Mouse (Mus musculus) lung, postnatal 14 days (tissue): Measurements from ENCODE around the gene B3gnt6.
A peak's percentile ranks its signal among the peaks of the same experiment; 100 is the strongest.

Experiments
- DNase-seq: peaks from one replicate; pipeline ENCODE4 v3.0.0; 2021

B3gnt6 gene

DNA sequence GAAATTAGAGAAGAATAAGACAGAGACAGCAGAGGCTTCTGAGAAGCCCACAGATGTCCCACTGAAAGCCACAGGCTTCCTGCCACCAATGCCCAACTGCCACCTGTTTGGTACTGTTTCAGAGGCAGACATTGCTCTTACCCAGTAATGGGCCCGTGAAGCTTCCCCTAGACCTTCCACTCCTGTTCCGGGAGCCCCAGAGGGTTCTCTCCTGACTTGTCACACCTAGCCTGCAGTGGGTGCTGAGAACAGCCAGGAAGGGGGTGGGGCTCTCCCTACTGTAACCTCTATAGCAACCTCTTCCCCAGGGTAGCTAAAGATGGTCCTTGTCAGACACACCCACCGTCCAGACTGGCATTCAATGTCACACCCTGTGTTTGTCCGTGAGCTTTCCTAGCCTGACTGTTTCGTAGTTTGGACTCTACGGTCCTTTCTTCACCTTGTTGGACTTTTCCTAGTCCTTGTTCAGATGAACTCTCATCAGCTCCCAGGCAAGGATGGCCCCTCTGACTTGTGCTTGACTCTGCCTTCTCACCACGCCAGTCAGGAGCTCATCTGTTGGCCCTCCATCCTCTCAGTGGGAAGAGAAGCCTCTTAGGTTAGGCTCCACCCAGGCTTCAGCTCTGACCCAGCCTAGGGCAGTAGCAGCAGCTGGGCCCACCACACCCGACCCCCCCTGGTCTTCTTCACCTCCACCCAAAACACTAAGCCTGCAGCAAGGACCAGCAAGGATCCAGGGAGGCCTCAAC, 22.8 kb downstream of the B3gnt6 start:
- DNase-seq, result no peak

DNA sequence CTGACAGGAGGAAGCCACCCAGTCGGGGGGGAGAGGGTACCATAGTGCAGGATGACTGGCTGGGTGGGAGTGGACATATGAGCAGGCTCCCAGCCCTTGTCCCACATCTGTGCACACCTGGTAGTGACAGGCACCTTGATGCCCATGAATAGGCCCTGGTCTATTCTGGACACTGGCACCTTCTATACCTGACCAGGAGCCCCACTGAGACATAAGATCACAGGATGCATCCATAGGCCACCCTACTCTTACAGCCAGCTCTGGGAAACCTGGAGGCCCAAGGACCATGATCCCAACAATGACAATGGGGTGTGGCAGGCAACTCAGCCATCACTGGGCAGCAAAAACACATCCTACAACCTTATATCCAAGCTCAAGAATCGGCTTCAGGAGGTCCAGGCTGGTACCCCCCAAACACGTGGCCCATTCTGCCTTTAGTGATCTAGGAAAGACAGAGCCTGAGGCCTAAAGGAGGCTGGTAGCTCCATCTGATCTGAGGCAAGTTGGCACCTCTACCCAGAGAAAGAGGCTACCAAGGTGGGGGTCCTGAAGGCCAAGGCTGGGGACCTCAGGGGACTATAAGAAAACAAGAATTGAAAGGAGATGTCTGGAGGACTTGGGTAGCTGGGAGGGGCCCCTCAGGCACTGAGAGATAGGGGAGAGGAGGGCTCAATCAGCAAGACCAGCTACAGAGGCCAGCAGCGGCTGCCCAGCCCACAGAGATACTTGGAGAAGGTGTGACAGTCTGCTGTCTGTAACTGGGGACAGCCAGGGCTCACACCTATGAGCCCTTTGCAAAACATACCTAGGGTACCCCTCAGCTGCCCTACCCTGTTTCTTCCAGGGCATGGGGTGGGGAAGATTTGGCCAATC, 24.2 kb downstream of the B3gnt6 start:
- no peak for DNase-seq

DNA sequence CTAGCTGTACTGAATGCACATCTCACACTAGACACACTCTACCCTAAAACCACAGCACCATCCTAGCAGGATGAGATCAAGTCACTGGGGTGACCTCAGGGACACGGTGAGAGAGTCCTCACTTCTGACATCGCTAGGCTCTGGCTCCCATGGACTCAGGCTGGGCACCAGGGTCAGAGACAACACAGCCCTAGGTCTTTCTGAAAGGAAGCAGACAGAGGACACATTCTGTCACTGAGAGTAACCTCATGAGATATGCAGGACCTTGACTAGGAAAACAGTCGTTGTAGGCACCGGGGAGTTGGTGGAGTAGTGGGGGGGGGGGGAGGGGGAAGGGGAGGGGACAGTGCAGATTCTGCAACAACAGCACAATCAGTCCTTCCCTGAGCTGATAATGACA, 25.9 kb downstream of the B3gnt6 start:
- no peak for DNase-seq

DNA sequence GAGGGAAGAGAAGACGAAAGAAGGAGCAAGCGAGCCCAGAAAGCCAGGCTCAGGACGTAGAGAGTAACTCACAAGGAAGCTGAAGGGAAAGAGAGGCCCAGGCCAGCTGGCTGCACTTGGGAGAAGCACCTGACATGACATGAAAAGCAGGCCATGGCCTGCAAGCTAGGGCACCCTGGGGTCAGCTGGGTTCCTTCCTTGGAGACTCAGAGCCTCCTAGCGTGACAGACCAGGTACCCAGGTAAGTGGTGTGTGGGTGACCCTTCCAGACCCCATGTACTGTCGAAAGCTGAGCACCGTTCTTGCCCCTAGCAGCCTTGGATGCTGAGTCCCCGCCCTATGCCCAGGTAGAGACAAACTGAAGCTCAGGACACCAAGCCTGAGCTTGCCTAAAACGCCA, 26.6 kb downstream of the B3gnt6 start:
- no peak for DNase-seq

DNA sequence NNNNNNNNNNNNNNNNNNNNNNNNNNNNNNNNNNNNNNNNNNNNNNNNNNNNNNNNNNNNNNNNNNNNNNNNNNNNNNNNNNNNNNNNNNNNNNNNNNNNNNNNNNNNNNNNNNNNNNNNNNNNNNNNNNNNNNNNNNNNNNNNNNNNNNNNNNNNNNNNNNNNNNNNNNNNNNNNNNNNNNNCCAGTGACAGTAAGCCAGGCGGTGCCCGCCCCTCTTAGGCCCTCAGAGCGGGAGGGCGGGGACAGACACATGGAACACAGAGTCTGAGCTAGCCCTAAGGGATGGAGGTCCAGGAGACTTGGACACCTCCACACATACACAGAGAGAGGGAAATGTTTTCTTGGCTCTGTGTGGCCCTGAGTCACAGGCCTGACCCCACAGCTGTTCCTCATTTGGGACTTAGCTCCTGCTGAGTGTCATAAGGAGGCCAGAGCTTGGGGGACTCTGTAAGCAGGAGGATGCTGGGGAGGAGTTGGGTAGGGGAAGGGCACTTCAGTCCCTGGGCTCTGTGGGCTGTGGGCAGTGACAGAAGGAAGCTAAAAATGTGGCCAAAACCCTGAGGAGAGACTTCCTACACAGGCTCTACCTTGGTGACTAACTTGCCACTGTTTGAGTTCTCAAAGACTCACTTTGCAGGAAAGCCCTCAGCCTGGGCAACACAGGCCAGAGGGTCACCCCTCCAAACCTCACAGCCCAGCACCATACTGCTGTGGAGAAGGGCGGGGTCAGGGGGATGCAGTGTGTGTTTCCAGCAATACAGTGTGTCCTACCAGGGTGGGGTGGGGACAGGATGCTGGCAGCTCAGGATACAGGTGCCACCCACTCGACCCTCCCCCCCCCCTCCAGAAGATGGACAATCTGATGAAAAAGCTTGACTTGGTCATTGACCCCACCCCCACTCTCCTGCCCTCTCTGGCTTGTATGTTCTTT, 27.9 kb downstream of the B3gnt6 start:
- peak; percentile 40 for DNase-seq

DNA sequence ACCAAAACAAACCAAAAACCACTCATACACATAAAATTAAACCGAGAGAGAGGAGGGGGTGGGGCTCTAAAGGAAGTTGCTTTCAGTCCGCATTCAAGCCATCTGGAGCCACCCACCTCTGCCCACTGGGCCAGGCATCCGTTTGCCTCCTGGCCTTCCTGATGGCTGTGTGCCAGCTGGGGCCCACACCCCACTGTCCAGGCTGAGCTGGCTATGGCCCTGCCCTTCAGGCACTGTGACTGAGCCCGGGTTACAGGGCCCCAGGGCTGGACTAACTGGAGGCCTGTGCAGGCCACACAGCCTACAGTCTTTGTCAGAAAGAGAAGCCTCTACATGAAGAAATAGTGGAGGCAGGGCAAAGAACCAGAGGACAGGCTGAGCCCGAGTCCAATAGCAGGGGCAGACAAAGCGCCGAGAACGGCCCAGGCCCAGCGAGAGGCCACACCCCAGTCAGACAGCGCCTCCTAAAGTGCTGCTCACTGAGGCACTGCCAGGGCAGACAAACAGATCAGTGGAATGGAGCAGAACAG, 34.2 kb downstream of the B3gnt6 start:
- peak; percentile 54 for DNase-seq

DNA sequence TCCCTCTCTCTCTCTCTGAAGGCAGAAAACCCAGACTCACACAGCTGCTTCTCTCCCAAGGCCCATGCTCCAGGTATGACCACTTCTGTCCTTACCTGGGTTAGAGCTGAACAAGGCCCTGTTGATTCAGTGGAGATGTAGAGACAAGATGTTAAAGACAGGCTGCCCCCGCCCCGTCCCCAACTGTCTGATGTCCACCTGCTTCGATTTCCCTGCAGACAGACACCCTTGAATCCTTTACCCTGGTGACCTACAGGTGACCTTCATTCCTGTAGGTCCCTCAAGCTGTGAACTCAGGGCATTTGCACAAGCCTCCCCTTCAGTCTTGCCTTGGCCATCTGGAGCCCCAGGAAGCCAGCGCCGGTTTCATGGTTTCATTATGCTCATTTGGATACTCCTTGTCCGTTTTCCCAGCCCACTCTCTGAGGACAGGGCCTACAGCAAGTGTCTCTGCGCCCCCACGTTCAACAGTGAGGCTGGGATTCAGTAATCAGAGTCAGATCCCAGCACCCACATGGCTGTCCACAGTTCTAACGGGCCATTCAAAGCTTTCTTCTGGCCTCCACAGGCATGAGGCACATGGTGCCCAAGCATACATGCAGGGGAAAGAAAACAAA, 34.8 kb downstream of the B3gnt6 start:
- DNase-seq, result no peak

DNA sequence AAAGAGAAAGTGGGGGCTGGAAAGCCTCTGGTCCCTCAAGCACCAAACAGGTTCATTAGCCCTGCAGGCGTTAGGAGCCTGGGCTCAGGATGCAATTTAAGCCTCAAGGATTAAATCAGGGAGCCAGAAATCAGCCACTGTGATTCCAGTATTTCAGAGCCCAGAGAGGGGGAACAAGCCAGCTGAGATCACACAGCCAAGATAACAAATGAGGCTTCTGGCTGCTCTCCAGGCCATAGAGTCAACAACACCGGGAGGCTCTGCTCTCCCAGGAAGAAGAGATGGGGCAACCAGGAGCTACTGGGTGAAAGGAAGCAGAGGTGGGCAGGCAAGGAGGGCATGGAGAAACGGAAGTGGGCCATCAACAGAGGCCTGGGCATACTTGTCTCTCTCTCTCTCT, 35.6 kb downstream of the B3gnt6 start:
- DNase-seq, result no peak

DNA sequence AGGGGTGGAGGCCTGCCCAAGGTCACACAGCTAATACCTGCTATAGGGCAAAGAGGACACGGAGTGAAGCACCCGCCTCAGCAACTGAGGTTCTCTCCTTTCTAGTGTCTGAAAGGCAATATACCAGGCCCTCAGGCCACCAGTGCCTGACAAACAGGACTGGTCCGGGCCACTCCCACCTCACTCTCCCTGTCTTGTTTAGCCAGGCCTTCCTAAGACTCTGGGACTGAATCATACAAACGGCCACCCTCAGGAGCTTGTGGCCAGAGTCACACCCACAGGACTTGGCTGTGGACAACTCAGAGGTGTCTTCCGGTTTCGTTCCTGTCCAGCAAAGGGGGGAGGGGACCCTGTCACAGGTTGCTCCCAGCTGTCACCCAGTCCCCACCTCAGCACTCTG, 37.0 kb downstream of the B3gnt6 start:
- no peak for DNase-seq

DNA sequence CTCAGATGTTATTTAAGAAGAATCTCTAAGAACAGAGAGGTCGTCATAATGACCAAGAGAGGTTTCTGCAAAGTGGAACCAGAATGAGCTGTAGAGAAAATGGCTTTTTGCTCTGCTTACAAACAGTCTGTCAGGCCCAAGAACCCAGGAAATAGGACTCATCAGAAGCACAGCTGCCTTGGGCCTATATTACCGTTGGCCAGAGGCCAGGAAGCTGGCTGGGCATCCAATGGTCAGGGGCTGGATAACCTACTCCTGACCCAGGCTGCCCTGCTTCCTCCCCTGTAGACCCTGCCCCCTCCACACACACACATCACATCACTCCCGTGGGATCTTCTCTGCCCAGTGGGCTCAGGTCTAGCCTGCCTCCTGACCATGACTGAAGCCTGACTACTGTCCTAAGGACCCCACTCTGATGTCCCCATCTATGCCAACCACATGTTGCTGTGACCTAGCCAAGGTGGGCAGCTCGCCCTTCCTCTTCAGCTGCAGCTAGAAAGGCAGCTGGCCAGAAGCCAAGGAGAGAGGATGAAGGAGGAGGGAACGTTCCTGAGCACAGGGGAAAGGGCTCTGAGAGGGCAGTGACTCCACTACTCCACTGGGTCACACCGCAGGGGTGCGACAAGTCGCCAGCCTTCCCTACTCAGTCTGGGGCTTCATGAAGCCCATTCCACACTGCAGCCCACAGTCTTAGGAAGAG, 39.1 kb downstream of the B3gnt6 start:
- peak; percentile 51 for DNase-seq

DNA sequence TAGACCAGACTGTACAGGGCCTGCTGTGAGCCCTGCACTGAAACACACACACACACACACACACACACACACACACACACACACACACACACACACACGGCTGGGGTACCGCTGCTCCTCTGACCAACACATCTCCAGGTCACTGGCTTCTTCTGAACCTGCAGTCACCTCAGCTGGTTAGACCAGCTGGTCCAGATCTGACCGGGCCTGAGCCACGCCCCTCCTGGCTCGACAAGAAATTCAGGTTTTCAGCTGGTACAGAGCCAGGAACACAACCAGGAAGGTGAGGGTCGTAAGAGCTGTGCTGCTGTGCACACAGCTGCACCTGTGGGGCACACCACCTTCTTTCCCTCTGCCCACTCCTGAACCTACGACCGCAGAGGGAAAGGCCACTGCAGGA, 40.8 kb downstream of the B3gnt6 start:
- DNase-seq, result peak; percentile 73

DNA sequence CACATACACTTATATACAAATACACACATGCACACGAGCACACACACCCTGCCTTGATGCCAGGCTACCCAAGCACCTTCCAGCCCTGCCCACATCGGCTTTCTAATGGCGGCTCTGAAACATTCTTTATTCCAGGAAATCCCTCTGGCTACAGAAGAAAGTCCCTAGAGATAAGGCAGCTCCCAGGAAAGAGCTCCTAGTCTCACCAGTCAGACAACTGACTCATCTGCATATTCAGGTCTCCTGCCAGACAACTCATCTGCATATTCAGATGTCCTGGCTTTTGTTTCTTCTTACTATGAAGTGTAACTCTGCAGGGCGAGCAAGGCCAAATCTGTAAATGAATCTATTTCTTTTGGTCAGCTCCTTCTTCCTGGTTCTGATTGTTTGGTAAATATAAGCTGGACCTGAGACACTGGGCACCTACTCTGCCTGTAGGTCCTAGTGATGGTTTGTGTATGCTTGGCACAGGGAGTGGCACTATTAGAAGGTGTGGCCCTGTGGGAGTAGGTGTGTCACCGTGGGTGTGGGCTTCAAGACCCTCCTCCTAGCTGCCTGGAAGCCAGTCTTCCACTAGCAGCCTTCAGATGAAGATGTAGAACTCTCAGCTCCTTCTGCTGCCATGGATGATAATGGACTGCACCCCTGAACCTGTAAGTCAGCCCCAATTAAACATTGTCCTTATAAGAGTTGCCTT, 41.5 kb downstream of the B3gnt6 start:
- no peak for DNase-seq

DNA sequence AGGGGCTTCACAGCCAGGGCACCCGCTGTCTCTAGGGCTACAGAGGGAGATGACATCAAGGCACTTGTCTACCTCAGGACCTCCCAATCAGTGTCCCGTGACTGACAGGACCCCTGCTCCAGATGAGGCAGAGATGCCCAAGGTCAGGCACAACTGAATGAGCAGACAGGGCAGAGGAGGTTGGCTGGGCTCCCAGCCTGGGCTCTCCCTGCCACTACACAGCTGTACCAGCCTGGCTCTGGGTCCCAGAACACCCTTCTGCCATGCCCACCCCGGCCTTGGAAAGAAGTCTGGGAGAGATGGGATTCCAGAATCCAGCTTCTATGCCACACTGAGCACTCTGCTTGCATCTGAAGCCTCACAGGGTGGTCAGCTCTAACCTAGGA, 43.0 kb downstream of the B3gnt6 start:
- no peak for DNase-seq

DNA sequence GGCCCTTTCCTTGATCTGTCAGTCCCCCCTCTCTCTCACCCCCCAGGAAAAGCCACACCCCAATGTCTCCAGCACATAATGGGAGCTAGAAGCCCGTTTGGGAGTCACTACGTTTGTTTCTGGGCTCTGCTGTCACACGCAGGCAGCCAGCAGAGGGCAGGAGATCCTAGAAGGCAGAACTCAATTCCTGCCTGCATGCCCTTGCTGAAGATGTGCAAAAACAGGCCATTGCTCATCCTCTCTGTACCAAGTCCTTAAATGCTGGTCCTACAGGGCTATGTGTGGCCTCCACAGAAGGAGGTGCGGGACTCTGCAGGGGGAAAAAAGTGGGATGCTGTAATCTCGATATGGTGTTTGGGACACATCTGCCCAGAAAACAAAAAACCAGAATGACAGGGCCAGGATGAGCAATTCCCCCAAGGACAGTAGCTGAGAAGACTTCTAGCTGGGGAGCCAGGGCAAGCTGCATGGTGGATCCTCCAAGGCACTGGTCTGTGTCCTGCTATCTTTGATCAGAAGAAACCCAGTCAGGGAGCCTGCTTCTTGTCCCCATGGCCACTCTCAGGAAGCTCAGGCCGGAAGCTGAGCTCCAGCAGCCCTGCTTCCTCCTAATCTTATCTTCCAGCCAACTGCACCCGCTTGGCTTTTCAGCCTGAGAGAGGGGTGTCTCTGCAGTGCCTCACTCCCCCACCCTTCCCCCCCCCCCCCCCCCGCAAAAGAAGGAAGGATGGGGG, 43.6 kb downstream of the B3gnt6 start:
- DNase-seq, result peak; percentile 81

DNA sequence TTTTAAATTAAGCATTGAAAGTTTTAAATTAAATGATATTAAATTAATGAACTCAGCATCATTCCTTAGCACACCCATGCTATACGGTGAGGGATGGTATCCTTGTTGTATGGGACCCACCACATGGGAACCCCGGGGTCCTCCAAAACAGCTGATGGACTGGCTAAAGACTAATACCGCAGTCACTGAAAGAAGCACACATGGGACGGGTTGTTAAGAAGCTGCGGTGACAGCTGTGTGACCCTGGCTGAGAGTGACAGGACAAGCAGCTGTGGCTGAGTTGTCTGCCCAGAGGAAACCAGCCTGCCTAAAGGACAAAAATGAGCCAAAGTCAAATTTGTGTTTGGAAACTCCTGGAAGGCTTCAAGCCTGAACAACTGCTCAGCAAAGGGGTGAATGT, 45.4 kb downstream of the B3gnt6 start:
- DNase-seq, result no peak

DNA sequence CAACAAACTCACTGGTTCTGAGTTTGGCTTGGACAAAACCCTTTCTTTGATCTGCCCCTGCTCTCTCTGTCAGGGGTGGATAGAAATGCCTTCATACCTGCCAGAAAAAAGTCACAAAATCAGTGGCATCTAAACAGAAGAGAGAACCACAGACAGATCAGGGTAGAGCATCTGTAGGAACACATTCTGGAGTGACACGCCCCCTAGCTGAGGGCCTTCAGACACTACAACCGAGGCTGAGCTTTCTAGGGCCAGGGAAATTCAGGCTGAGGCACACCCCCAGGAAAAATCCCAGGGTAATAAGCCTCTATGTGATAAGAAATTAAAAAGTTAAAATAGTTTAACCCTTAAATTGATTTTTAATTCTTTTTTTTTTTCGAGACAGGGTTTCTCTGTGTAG, 45.9 kb downstream of the B3gnt6 start:
- no peak for DNase-seq

DNA sequence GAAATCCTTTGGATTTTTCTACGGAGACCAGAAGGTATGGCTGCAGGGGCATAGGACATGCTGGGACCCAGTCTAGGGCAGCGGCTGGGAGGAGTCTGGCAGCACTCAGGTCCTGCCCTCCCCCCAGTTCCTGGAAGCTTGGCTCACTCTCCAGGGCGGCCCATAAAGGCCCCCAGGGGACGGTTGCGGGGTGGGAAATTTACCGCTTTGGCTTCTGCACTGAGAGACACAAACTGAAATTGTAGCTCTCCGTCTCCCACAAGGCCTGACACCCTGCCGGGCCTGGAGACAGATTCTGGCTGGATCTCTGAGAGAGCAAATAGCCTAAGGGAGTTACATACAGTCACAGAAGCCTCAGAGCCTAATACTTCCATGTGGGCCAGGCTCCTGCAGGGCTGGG, 46.9 kb downstream of the B3gnt6 start:
- DNase-seq, result no peak

DNA sequence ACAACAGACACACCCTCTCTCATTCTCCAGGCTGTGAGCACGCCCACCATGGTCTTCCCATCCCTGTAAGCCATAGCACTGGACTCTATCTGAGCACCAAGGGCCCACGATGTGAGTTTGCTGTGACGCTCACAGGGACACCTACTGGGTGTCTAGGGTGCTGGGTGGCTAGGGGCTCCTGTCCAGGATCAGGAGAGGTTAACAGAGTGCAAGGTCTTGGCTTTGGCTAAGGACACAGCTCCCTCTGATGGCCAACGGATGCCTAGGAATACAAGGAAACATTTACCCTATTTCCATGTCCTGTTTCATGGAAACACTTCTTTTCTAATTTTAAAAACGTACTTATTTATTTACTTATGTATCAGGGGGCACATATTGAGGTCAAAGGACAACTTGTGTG, 48.8 kb downstream of the B3gnt6 start:
- DNase-seq, result no peak

DNA sequence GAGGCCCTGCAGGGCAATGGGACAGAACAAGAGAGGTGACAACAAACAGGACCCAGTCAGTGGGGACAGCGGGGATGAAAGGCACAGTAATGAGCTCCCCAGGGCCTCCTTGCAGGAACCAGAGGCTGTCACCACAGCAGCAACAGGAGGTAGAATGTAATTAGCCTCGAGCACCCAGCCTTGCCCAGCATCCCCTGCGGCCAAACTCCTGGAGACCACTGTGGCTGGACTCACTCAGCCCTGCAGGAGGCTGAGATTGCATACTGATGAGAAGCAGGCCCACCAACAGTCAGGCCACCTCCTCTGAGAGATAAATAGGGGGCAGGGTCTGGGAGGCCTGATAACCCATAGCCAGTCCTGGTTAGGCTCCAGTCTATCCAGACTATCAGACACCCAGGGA, 49.5 kb downstream of the B3gnt6 start:
- DNase-seq, result no peak

DNA sequence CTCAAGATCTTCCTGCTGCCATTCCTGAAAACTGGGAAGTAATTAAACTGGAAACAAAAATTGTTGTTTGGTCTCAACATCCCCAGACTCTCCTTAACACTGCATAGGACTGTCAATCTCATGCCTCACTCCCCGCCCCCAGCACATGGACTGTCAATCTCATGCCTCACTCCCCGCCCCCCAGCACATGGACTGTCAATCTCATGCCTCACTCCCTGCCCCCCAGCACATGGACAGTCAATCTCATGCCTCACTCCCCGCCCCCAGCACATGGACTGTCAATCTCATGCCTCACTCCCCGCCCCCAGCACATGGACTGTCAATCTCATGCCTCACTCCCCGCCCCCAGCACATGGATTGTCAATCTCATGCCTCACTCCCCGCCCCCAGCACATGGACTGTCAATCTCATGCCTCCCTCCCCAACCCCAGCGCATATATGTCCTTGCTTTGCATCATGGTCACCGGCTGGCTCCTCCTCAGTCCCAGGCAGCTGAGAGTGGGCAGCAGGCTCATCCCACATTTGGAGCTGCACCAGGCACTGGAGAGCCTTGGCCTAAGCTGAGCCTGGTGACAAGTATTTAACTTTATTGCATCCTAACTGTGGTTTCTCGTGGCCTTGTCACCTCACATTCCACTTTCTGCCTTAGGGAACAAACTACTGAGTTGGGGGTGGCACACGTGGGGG, 50.4 kb downstream of the B3gnt6 start:
- no peak for DNase-seq
